Mouse (Mus musculus): ENCODE data around the gene Hfe. TPM values are rescaled to one million over a fixed set of nuclear protein-coding genes. Genes with fewer than 3 reads are reported as not detected.

The Hfe gene
- polyA plus RNA-seq, 1 experiment from 2014 or later: 3.9 TPM

- no peak for ATAC-seq (ENCODE audit: low FRiP score, low TSS enrichment)
Measured at GRCm38 (mm10) chr13:23740256-23740840, 29.7 kb upstream of the Hfe start.

GRCm38 (mm10) chr13:23739922-23740252 is 29.2 kb upstream of the Hfe start:
- H3K4me1 ChIP-seq (ENCODE audit: control insufficient read depth, insufficient read depth, low read length): peaks cover 19% of the 10 kb centered on the region
- no peaks in the 10 kb centered on the region for H3K36me3 ChIP-seq (ENCODE audit: control insufficient read depth, insufficient read depth, low read length)
- peak overlapping the region; percentile 98 for H3K4me2 ChIP-seq (ENCODE audit: low read length)
- no peaks in the 10 kb centered on the region for H3K27me3 ChIP-seq (ENCODE audit: control insufficient read depth, insufficient read depth, low read length)
- H3K9ac ChIP-seq (replicated peaks; ENCODE audit: low read length): peak overlapping the region; percentile 57; the same call in 1 of the 2 replicates
- no peaks in the 10 kb centered on the region for H3K9me3 ChIP-seq (ENCODE audit: control insufficient read depth, low read length)
- H3K27ac ChIP-seq (replicated peaks; ENCODE audit: low read depth, low read length): peak overlapping the region; percentile 78
- H3K4me3 ChIP-seq (replicated peaks; ENCODE audit: low read depth, low read length): peak overlapping the region; percentile 48
- ATAC-seq (ENCODE audit: low FRiP score, low TSS enrichment) (no peak), DNase-seq (no peak)
- WGBS: 2% methylated on average over 14 of the region's 14 CpGs

More at GRCm38 (mm10) chr13:23740256-23740840, 29.7 kb upstream of the Hfe start:
- no peaks in the 10 kb centered on the region for H3K27me3 ChIP-seq (ENCODE audit: control insufficient read depth, insufficient read depth, low read length)
- peak overlapping the region; percentile 98 for H3K4me2 ChIP-seq (ENCODE audit: low read length)
- WGBS: 34% methylated on average over 13 of the region's 13 CpGs
- H3K4me1 ChIP-seq (ENCODE audit: control insufficient read depth, insufficient read depth, low read length): peaks cover 19% of the 10 kb centered on the region
- peak overlapping the region; percentile 48 for H3K4me3 ChIP-seq (replicated peaks; ENCODE audit: low read depth, low read length)
- peak overlapping the region; percentile 57; the same call in 1 of the 2 replicates for H3K9ac ChIP-seq (replicated peaks; ENCODE audit: low read length)
- DNase-seq: no peak
- no peaks in the 10 kb centered on the region for H3K9me3 ChIP-seq (ENCODE audit: control insufficient read depth, low read length)
- H3K27ac ChIP-seq (replicated peaks; ENCODE audit: low read depth, low read length): no peak overlapping the region
- no peaks in the 10 kb centered on the region for H3K36me3 ChIP-seq (ENCODE audit: control insufficient read depth, insufficient read depth, low read length)

DNA sequence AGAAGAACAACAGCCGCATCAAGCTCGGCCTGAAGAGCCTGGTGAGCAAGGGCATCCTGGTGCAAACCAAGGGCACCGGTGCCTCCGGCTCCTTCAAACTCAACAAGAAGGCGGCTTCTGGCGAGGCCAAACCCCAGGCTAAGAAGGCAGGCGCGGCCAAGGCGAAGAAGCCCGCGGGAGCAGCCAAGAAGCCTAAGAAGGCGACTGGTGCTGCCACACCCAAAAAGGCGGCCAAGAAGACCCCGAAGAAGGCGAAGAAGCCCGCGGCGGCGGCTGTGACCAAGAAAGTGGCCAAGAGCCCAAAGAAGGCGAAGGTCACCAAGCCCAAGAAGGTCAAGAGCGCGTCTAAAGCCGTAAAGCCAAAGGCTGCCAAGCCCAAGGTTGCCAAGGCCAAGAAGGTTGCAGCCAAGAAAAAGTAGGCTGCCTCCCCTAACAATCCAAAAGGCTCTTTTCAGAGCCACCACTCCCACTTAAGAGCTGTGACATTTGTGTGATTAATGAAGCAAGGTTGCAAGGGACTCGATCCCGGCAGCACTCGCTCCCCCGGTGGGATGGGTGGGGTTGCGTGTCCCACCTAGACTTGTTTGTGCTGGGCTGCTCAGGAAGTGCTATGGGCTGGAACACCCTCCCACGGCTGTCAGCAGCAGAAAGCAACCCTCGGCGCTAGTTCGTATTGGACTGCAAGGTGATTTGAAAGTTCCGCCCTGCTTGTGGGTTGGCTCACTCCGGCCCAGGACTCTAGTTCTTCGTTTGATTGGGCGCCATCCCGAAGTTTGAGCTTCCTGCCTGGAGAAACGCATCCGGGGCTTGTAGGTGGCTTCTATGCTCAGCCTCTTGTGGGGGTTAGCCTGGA is 28.6 kb upstream of the Hfe start:
- ATAC-seq (ENCODE audit: low FRiP score, low TSS enrichment): peak; percentile 85
- Histone ChIP-seq H3K27ac (replicated peaks; ENCODE audit: low read depth, low read length) (peak overlapping the region; percentile 78), H3K4me2 (ENCODE audit: low read length) (peak overlapping the region; percentile 98), H3K9me3 (ENCODE audit: control insufficient read depth, low read length) (no peaks in the 10 kb centered on the region), H3K36me3 (ENCODE audit: control insufficient read depth, insufficient read depth, low read length) (no peaks in the 10 kb centered on the region), H3K4me1 (ENCODE audit: control insufficient read depth, insufficient read depth, low read length) (peaks cover 19% of the 10 kb centered on the region), H3K27me3 (ENCODE audit: control insufficient read depth, insufficient read depth, low read length) (no peaks in the 10 kb centered on the region), H3K4me3 (replicated peaks; ENCODE audit: low read depth, low read length) (peak overlapping the region; percentile 48), H3K9ac (replicated peaks; ENCODE audit: low read length) (peak overlapping the region; percentile 57; the same call in 1 of the 2 replicates)
- under 1% methylated on average over 39 of the region's 39 CpGs for WGBS
- peak; percentile 92 for DNase-seq

DNA sequence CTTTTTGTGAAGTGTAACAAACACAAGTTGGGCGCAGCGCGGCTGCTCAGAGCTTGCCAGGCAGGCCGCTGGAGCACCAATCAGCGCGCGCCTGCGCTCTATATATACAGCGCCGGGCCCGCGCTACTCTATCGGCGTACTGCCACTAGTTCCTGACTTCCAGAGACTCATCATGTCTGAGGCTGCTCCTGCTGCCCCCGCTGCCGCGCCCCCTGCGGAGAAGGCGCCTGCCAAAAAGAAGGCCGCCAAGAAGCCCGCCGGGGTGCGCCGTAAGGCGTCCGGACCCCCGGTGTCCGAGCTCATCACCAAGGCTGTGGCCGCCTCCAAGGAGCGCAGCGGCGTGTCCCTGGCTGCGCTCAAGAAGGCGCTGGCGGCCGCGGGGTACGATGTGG is 28.0 kb upstream of the Hfe start, which contains the start of gene Hist1h1c:
Hist1h1c (plus strand) TSS at position 132 of the 392 bp plus-strand sequence.
- H3K36me3 ChIP-seq (ENCODE audit: control insufficient read depth, insufficient read depth, low read length): no peaks in the 10 kb centered on the region
- H3K4me3 ChIP-seq (replicated peaks; ENCODE audit: low read depth, low read length): peak within 1 kb of the TSS; percentile 48
- no peaks in the 10 kb centered on the region for H3K9me3 ChIP-seq (ENCODE audit: control insufficient read depth, low read length)
- H3K27me3 ChIP-seq (ENCODE audit: control insufficient read depth, insufficient read depth, low read length): no peaks in the 10 kb centered on the region
- WGBS: under 1% methylated on average over 30 of the region's 38 CpGs
- H3K27ac ChIP-seq (replicated peaks; ENCODE audit: low read depth, low read length): peak within 1 kb of the TSS; percentile 78
- peak; percentile 93 for DNase-seq
- peaks cover 19% of the 10 kb centered on the region for H3K4me1 ChIP-seq (ENCODE audit: control insufficient read depth, insufficient read depth, low read length)
- H3K4me2 ChIP-seq (ENCODE audit: low read length): peak within 1 kb of the TSS; percentile 98
- peak; percentile 94 for ATAC-seq (ENCODE audit: low FRiP score, low TSS enrichment)
- H3K9ac ChIP-seq (replicated peaks; ENCODE audit: low read length): peak within 1 kb of the TSS; percentile 57; the same call in 1 of the 2 replicates

DNA sequence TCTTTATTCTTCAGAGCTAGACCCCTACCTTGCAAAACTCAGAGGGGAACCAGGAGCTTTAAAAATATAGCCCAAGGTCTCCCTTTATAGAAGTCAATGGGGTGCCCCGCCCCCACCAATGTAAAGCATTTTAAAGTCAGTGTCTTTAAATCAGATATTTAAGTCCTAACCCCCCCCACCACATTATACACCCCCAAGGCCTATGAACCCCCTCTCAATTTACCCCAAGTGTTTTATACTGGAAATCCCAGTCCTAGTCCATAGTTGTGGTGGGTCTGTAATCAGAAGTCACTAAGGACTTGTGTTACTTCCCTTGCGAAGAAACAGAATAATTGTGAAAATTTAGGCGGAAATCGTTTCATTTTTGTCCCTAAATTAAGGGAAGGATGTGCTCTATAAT is 27.4 kb upstream of the Hfe start:
- peak overlapping the region; percentile 98 for H3K4me2 ChIP-seq (ENCODE audit: low read length)
- WGBS: 17% methylated on average over 4 of the region's 4 CpGs
- no peaks in the 10 kb centered on the region for H3K9me3 ChIP-seq (ENCODE audit: control insufficient read depth, low read length)
- peak overlapping the region; percentile 48 for H3K4me3 ChIP-seq (replicated peaks; ENCODE audit: low read depth, low read length)
- no peaks in the 10 kb centered on the region for H3K27me3 ChIP-seq (ENCODE audit: control insufficient read depth, insufficient read depth, low read length)
- peak overlapping the region; percentile 24; the same call in 1 of the 2 replicates for H3K9ac ChIP-seq (replicated peaks; ENCODE audit: low read length)
- DNase-seq: no peak
- H3K36me3 ChIP-seq (ENCODE audit: control insufficient read depth, insufficient read depth, low read length): no peaks in the 10 kb centered on the region
- H3K27ac ChIP-seq (replicated peaks; ENCODE audit: low read depth, low read length): peak overlapping the region; percentile 42
- ATAC-seq (ENCODE audit: low FRiP score, low TSS enrichment): no peak
- peaks cover 19% of the 10 kb centered on the region for H3K4me1 ChIP-seq (ENCODE audit: control insufficient read depth, insufficient read depth, low read length)

DNA sequence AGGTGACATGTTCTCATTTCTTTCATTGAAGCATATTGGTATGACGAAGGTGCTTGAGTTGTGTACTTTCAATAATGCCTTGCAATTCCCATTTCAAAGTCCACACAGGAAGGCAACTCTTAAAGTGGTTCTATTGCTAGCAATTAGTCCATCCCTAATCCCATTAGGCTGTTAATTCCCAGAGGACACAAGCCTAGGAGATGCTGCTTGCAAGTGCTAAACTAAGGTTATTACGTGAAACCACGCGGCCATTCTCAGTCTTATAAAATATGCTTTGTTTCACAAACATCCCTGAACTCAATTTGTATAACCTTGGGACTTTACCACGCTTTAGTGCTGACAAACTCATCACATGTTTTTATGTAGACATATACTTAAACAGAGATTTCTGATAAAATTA is 26.4 kb upstream of the Hfe start:
- Histone ChIP-seq H3K27me3 (ENCODE audit: control insufficient read depth, insufficient read depth, low read length) (no peaks in the 10 kb centered on the region), H3K4me3 (replicated peaks; ENCODE audit: low read depth, low read length) (no peak overlapping the region), H3K4me1 (ENCODE audit: control insufficient read depth, insufficient read depth, low read length) (peaks cover 19% of the 10 kb centered on the region), H3K9me3 (ENCODE audit: control insufficient read depth, low read length) (no peaks in the 10 kb centered on the region), H3K4me2 (ENCODE audit: low read length) (no peak overlapping the region), H3K27ac (replicated peaks; ENCODE audit: low read depth, low read length) (no peak overlapping the region), H3K36me3 (ENCODE audit: control insufficient read depth, insufficient read depth, low read length) (no peaks in the 10 kb centered on the region), H3K9ac (replicated peaks; ENCODE audit: low read length) (no peak overlapping the region)
- 67% methylated on average over 5 of the region's 5 CpGs for WGBS
- ATAC-seq (ENCODE audit: low FRiP score, low TSS enrichment) (no peak), DNase-seq (no peak)

DNA sequence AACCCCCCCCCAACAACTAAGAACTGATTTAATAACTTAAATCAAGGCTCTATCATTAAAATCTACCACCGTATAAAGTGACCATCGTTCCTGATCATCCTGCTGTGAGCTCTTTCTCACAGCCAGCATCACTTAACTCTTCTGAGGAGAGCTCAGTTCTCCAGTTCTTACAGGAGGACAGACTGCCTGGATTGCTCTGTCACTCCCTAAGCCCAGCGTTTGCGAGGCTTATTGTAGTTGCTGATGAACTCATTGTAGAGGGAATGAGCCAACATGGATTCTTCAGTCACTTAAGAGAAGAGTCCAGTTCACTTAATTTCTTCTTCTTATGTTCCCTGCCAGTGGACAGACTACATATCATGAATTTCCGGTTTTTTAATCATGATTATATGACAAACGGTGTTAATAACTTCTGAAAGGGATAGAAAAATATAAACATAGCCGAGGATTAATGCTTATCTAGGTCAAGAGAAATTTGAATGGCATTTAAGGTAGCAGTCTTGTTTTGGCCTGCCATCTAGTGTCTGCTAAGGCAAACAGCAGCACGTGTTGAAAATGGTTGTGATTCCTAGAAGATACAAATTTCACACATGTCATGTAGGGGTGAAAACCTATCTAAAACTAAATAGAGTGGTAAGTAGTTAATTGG is 21.6 kb upstream of the Hfe start:
- Histone ChIP-seq H3K36me3 (ENCODE audit: control insufficient read depth, insufficient read depth, low read length) (no peaks in the 10 kb centered on the region), H3K4me2 (ENCODE audit: low read length) (no peak overlapping the region), H3K4me3 (replicated peaks; ENCODE audit: low read depth, low read length) (no peak overlapping the region), H3K27me3 (ENCODE audit: control insufficient read depth, insufficient read depth, low read length) (no peaks in the 10 kb centered on the region), H3K9me3 (ENCODE audit: control insufficient read depth, low read length) (no peaks in the 10 kb centered on the region), H3K27ac (replicated peaks; ENCODE audit: low read depth, low read length) (no peak overlapping the region), H3K9ac (replicated peaks; ENCODE audit: low read length) (no peak overlapping the region), H3K4me1 (ENCODE audit: control insufficient read depth, insufficient read depth, low read length) (no peaks in the 10 kb centered on the region)
- ATAC-seq (ENCODE audit: low FRiP score, low TSS enrichment): no peak
- WGBS: 25% methylated on average over 8 of the region's 8 CpGs
- peak; percentile 78 for DNase-seq

DNA sequence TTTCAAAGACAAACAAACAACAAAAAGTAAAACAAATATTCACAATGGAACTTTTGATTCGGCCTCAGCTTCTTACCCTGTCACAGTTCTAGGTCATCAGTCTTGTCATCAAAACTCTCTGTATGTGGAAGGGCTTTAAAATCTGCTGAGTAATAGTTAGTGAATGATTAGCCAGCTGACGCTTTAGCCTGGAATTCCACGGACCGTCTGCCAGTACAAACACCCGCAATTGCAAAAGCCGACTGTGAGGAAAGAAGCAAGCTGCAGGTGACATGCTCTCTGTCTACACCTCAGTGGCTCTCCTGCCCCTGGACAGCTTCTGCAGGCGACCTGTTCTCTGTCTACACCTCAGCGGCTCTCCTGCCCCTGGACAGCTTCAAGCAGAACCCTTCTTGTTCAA is 19.8 kb upstream of the Hfe start:
- ATAC-seq (ENCODE audit: low FRiP score, low TSS enrichment) (no peak), DNase-seq (no peak)
- WGBS: 63% methylated on average over 8 of the region's 8 CpGs
- no peaks in the 10 kb centered on the region for H3K9me3 ChIP-seq (ENCODE audit: control insufficient read depth, low read length)
- H3K4me3 ChIP-seq (replicated peaks; ENCODE audit: low read depth, low read length): no peak overlapping the region
- no peak overlapping the region for H3K4me2 ChIP-seq (ENCODE audit: low read length)
- H3K27me3 ChIP-seq (ENCODE audit: control insufficient read depth, insufficient read depth, low read length): no peaks in the 10 kb centered on the region
- no peak overlapping the region for H3K27ac ChIP-seq (replicated peaks; ENCODE audit: low read depth, low read length)
- no peaks in the 10 kb centered on the region for H3K36me3 ChIP-seq (ENCODE audit: control insufficient read depth, insufficient read depth, low read length)
- H3K4me1 ChIP-seq (ENCODE audit: control insufficient read depth, insufficient read depth, low read length): no peaks in the 10 kb centered on the region
- H3K9ac ChIP-seq (replicated peaks; ENCODE audit: low read length): no peak overlapping the region

All from midbrain, embryonic 14.5 days (tissue).